10 mouse cellular contexts compared by ENCODE assay signal in the genomic region with DNA sequence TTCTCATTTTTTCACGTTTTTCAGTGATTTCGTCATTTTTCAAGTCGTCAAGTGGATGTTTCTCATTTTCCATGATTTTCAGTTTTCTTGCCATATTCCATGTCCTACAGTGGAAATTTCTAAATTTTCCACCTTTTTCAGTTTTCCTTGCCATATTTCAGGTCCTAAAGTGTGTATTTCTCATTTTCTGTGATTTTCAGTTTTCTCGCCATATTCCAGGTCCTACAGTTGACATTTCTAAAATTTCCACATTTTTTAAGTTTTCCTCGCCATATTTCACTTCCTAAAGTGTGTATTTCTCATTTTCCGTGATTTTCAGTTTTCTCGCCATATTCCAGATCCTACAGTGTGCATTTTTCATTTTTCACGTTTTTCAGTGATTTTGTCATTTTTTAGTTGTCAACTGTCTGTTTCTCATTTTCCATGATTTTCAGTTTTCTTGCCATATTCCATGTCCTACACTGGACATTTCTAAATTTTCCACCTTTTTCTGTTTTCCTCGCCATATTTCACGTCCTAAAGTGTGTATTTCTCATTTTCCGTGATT. TPM values are rescaled to one million over a fixed set of nuclear protein-coding genes. Genes with fewer than 3 reads are reported as not detected.
A peak's percentile ranks its signal among the peaks of the same experiment; 100 is the strongest.
DNase-seq lines count a peak whose midpoint lies in the region; ATAC-seq and TF ChIP-seq lines count a peak whose summit lies in the region.
"Not testable (repeated sequence)": the region's sequence is repeated elsewhere in the genome, so short reads cannot be mapped to it uniquely, and the experiment has no call there.
"Had no signal": no experiment of that assay in that cellular context is flagged by ENCODE, and none has a peak within 500 bp of the region (broad histone marks: within the 10 kb centered on the region; RNA-seq: fewer than 3 reads in every experiment).

A gene (plus strand): TSS at position 408 of the 547 bp plus-strand sequence.

- not testable (repeated sequence) for H3K27ac ChIP-seq in embryonic facial prominence, embryonic 13.5 days; hindbrain, embryonic 11.5 days (ENCODE audit: low read depth, low read length); intestine, embryonic 16.5 days (ENCODE audit: low read length); limb, embryonic 15.5 days; lung, postnatal 0 days (ENCODE audit: low read length); stomach, postnatal 0 days (replicated peaks)

- not testable (repeated sequence) for H3K9ac ChIP-seq in embryonic facial prominence, embryonic 13.5 days; hindbrain, embryonic 11.5 days (ENCODE audit: low read depth, low read length); intestine, embryonic 16.5 days (ENCODE audit: low read depth, low read length); limb, embryonic 15.5 days; lung, postnatal 0 days (replicated peaks; ENCODE audit: low read depth); stomach, postnatal 0 days (ENCODE audit: low read length)

- H3K4me2 ChIP-seq in embryonic facial prominence, embryonic 13.5 days; hindbrain, embryonic 11.5 days (replicated peaks; ENCODE audit: low read depth, low read length); intestine, embryonic 16.5 days (ENCODE audit: low read depth, low read length); limb, embryonic 15.5 days; lung, postnatal 0 days (replicated peaks; ENCODE audit: low read depth, low read length); stomach, postnatal 0 days (replicated peaks; ENCODE audit: low read depth): not testable (repeated sequence)

- not testable (repeated sequence) for TF ChIP-seq CTCF in lung, postnatal 0 days (IDR thresholded peaks at IDR 0.05); stomach, postnatal 0 days (IDR thresholded peaks at IDR 0.05; ENCODE audit: low read depth)

- H3K4me1 ChIP-seq in embryonic facial prominence, embryonic 13.5 days; hindbrain, embryonic 11.5 days (replicated peaks; ENCODE audit: control insufficient read depth, insufficient read depth, low read length); intestine, embryonic 16.5 days (ENCODE audit: control insufficient read depth, insufficient read depth, low read length); limb, embryonic 15.5 days; lung, postnatal 0 days (ENCODE audit: insufficient read depth, low read depth, low read length); stomach, postnatal 0 days (replicated peaks; ENCODE audit: control insufficient read depth, insufficient read depth): not testable (repeated sequence)

- no CpG with 5 or more reads among the region's 11 CpGs for WGBS in embryonic facial prominence, embryonic 13.5 days
- no CpG with 5 or more reads among the region's 11 CpGs for WGBS in hindbrain, embryonic 11.5 days
- no CpG with 5 or more reads among the region's 11 CpGs for WGBS in intestine, embryonic 16.5 days
- no CpG with 5 or more reads among the region's 11 CpGs for WGBS in limb, embryonic 15.5 days
- no CpG with 5 or more reads among the region's 11 CpGs for WGBS in lung, postnatal 0 days
- no CpG with 5 or more reads among the region's 11 CpGs for WGBS in stomach, postnatal 0 days

- not testable (repeated sequence) for H3K36me3 ChIP-seq in embryonic facial prominence, embryonic 13.5 days; hindbrain, embryonic 11.5 days (ENCODE audit: control insufficient read depth, insufficient read depth, low read length); intestine, embryonic 16.5 days (ENCODE audit: control insufficient read depth, insufficient read depth, low read length); limb, embryonic 15.5 days; lung, postnatal 0 days (ENCODE audit: insufficient read depth, low read length); stomach, postnatal 0 days (ENCODE audit: control insufficient read depth, insufficient read depth, low read length)

- not testable (repeated sequence) for H3K27me3 ChIP-seq in embryonic facial prominence, embryonic 13.5 days; hindbrain, embryonic 11.5 days (ENCODE audit: control insufficient read depth, insufficient read depth, low read length); intestine, embryonic 16.5 days (replicated peaks; ENCODE audit: control insufficient read depth, insufficient read depth, low read length); limb, embryonic 15.5 days; lung, postnatal 0 days (replicated peaks; ENCODE audit: insufficient read depth, low read length); stomach, postnatal 0 days (ENCODE audit: control insufficient read depth, insufficient read depth, low read length)

- not testable (repeated sequence) for H3K9me3 ChIP-seq in embryonic facial prominence, embryonic 13.5 days; hindbrain, embryonic 11.5 days (ENCODE audit: control insufficient read depth, low read length); intestine, embryonic 16.5 days (ENCODE audit: control insufficient read depth, low read length); limb, embryonic 15.5 days; lung, postnatal 0 days (ENCODE audit: low read length); stomach, postnatal 0 days (ENCODE audit: control insufficient read depth, low read length)

- TF ChIP-seq EP300 in lung, postnatal 0 days (IDR thresholded peaks at IDR 0.05); stomach, postnatal 0 days (optimal IDR thresholded peaks at IDR 0.05): not testable (repeated sequence)

- DNase-seq in hindbrain, embryonic 11.5 days (ENCODE audit: low spot score); lung, postnatal 0 days (ENCODE audit: low spot score); stomach, postnatal 0 days (ENCODE audit: low spot score): not testable (repeated sequence)

- ATAC-seq in embryonic facial prominence, embryonic 13.5 days (ENCODE audit: insufficient number of reproducible peaks, insufficient read depth, low FRiP score, low TSS enrichment, low read depth), result peak; percentile 72
- ATAC-seq in frontal cortex, adult (ENCODE audit: low TSS enrichment), result peak; percentile 48
- ATAC-seq in hindbrain, embryonic 11.5 days (ENCODE audit: low FRiP score), result peak; percentile 58
- ATAC-seq in intestine, embryonic 16.5 days, result peak; percentile 54
- ATAC-seq in limb, embryonic 15.5 days (ENCODE audit: insufficient number of reproducible peaks, low FRiP score, low TSS enrichment, low read depth), result peak; percentile 75
- ATAC-seq in lung, postnatal 0 days, result peak; percentile 43
- peak; percentile 42 for ATAC-seq in monocyte, adult 5-6 weeks (replicated peaks; ENCODE audit: insufficient number of reproducible peaks, low FRiP score, low TSS enrichment, poor library complexity, severe bottlenecking)
- peak; percentile 66 for ATAC-seq in stomach, postnatal 0 days (ENCODE audit: low FRiP score, low TSS enrichment)

- H3K4me3 ChIP-seq in embryonic facial prominence, embryonic 13.5 days; hindbrain, embryonic 11.5 days (ENCODE audit: low read depth, low read length); intestine, embryonic 16.5 days (ENCODE audit: low read length); limb, embryonic 15.5 days; lung, postnatal 0 days (ENCODE audit: low read depth, low read length); stomach, postnatal 0 days (ENCODE audit: low read depth, low read length): not testable (repeated sequence)

RNA-seq across cellular contexts. Expression of the gene that starts here (rescaled TPM):
- polyA plus RNA-seq in embryonic facial prominence, embryonic 13.5 days (2015; fragmentation: Nextera tagmentation; extraction: Ambion mirVana), result not detected in 2 replicates
- not detected in 2 replicates for polyA plus RNA-seq in hindbrain, embryonic 11.5 days (2014; fragmentation: Nextera tagmentation; extraction: Ambion mirVana)
- polyA plus RNA-seq in intestine, embryonic 16.5 days (2015; fragmentation: Nextera tagmentation; extraction: Ambion mirVana), result not detected in 2 replicates
- not detected in 2 replicates for polyA plus RNA-seq in limb, embryonic 15.5 days (2015; fragmentation: Nextera tagmentation; extraction: Ambion mirVana)
- 0.36 TPM in 1 of 2 replicates, not detected in the other for polyA plus RNA-seq in lung, postnatal 0 days (2015; fragmentation: Nextera tagmentation; extraction: Ambion mirVana)
- 2.2 to 13.2 TPM (median 2.9 TPM) in 3 replicates for total RNA-seq in monocyte, adult 5-6 weeks (2017)
- polyA plus RNA-seq in stomach, postnatal 0 days (2015; fragmentation: Nextera tagmentation; extraction: Ambion mirVana), result 34.5 TPM in 1 of 2 replicates, not detected in the other
- polyA plus RNA-seq: liver, embryonic 15.5 days; testis, adult 2 months had no signal

Comparison
In these comparisons a context has a peak if more than half of its experiments do, and no peak if none do; other contexts are left out.
1. Peak in ATAC-seq in embryonic facial prominence, embryonic 13.5 days; RNA of the gene not detected or under 1 TPM.
2. Peak in ATAC-seq in hindbrain, embryonic 11.5 days; RNA of the gene not detected or under 1 TPM.
3. Peak in ATAC-seq in intestine, embryonic 16.5 days; RNA of the gene not detected or under 1 TPM.
4. Peak in ATAC-seq in limb, embryonic 15.5 days; RNA of the gene not detected or under 1 TPM.
5. Peak in ATAC-seq in lung, postnatal 0 days; RNA of the gene not detected or under 1 TPM.